Mouse (Mus musculus) embryonic facial prominence, embryonic 10.5 days (tissue): ENCODE measurements around the gene Tmem44. TPM values are rescaled to one million over a fixed set of nuclear protein-coding genes. Genes with fewer than 3 reads are reported as not detected.

Source experiments
- DNase-seq: peaks from one replicate; pipeline ENCODE4 v3.0.0-alpha.2; 2017; ENCODE audit warnings: low spot score
- H3K27ac ChIP-seq: fragments of 300-500 bp; sonication (generic); replicated peaks from 2 replicates; pipeline ENCODE4 v1.5.1; 2016; ENCODE audit warnings: mild to moderate bottlenecking
- H3K27me3 ChIP-seq: fragments of 300-500 bp; sonication (generic); replicated peaks from 2 replicates; pipeline ENCODE4 v1.6.1; 2016; ENCODE audit warnings: low read depth, mild to moderate bottlenecking; ENCODE audit not compliant: poor library complexity, severe bottlenecking
- H3K36me3 ChIP-seq: fragments of 300-500 bp; sonication (generic); replicated peaks from 2 replicates; pipeline ENCODE4 v1.6.1; 2016; ENCODE audit warnings: mild to moderate bottlenecking, moderate library complexity
- H3K4me1 ChIP-seq: fragments of 300-500 bp; sonication (generic); 2 replicates; pipeline ENCODE4 v1.6.1; 2016
- H3K4me3 ChIP-seq: fragments of 300-500 bp; sonication (generic); 2 replicates; pipeline ENCODE4 v1.5.1; 2016; ENCODE audit warnings: mild to moderate bottlenecking, moderate library complexity
- H3K9me3 ChIP-seq: fragments of 300-500 bp; sonication (generic); 2 replicates; pipeline ENCODE4 v1.6.1; 2016; ENCODE audit warnings: mild to moderate bottlenecking
- WGBS: fragments of 180-500 bp; shearing (Covaris S2); methylation state at CpG from one replicate; pipeline ENCODE4 v1.1.7; 2016; 5-methylcytosine and 5-hydroxymethylcytosine counted together
- polyA plus RNA-seq: library from polyadenylated mRNA; unstranded; fragments of >200 nt; fragmentation: Nextera tagmentation; extraction: Ambion mirVana; gene quantifications from 2 replicates; pipeline ENCODE4 v1.2.1, GENCODE M21; 2016

The Tmem44 gene
- 25.1 and 25.2 TPM in 2 replicates for polyA plus RNA-seq

GRCm38 (mm10) chr16:30550748-30551192 is at the start of gene Tmem44:
Tmem44 (minus strand) TSS chr16:30550842.
- Histone ChIP-seq H3K9me3 (peaks cover 11% of the 10 kb centered on the region; the same call in 1 of the 2 replicates), H3K4me1 (peaks cover 21% of the 10 kb centered on the region), H3K27ac (peak within 1 kb of the TSS; percentile 95), H3K36me3 (peaks cover 25% of the 10 kb centered on the region), H3K4me3 (peak within 1 kb of the TSS; percentile 76), H3K27me3 (peaks cover 14% of the 10 kb centered on the region)
- DNase-seq: no peak
- WGBS: 8% methylated on average over 14 of the region's 14 CpGs

GRCm38 (mm10) chr16:30599491-30600268 is 49.0 kb upstream of the Tmem44 start, which contains the start of gene Fam43a:
Fam43a (plus strand) TSS chr16:30599723.
- H3K36me3 ChIP-seq: no peaks in the 10 kb centered on the region
- WGBS: under 1% methylated on average over 63 of the region's 63 CpGs
- H3K4me3 ChIP-seq: peak within 1 kb of the TSS; percentile 82
- peaks cover 51% of the 10 kb centered on the region for H3K27me3 ChIP-seq
- no peaks in the 10 kb centered on the region for H3K9me3 ChIP-seq
- peak; percentile 93 for DNase-seq
- peaks cover 64% of the 10 kb centered on the region for H3K4me1 ChIP-seq
- H3K27ac ChIP-seq: peak within 1 kb of the TSS; percentile 88

GRCm38 (mm10) chr16:30596959-30597681 is 46.5 kb upstream of the Tmem44 start:
- peak; percentile 89 for DNase-seq
- WGBS: 11% methylated on average over 16 of the region's 16 CpGs
- Histone ChIP-seq H3K4me3 (peak overlapping the region; percentile 35; the same call in 1 of the 2 replicates), H3K36me3 (no peaks in the 10 kb centered on the region), H3K9me3 (no peaks in the 10 kb centered on the region), H3K27ac (no peak overlapping the region), H3K27me3 (peaks cover 51% of the 10 kb centered on the region), H3K4me1 (peaks cover 38% of the 10 kb centered on the region)

GRCm38 (mm10) chr16:30595835-30596557 is 45.4 kb upstream of the Tmem44 start:
- Histone ChIP-seq H3K4me1 (peaks cover 27% of the 10 kb centered on the region), H3K4me3 (no peak overlapping the region), H3K27me3 (peaks cover 40% of the 10 kb centered on the region), H3K27ac (no peak overlapping the region), H3K36me3 (no peaks in the 10 kb centered on the region), H3K9me3 (no peaks in the 10 kb centered on the region)
- DNase-seq: no peak
- WGBS: 62% methylated on average over 14 of the region's 14 CpGs

GRCm38 (mm10) chr16:30595356-30595755 is 44.7 kb upstream of the Tmem44 start:
- H3K27me3 ChIP-seq: peaks cover 34% of the 10 kb centered on the region

GRCm38 (mm10) chr16:30591990-30592389 is 41.3 kb upstream of the Tmem44 start:
- no peaks in the 10 kb centered on the region for H3K9me3 ChIP-seq
- 45% methylated on average over 3 of the region's 3 CpGs for WGBS
- peaks cover 17% of the 10 kb centered on the region for H3K27me3 ChIP-seq
- DNase-seq: no peak
- no peak overlapping the region for H3K4me3 ChIP-seq
- H3K36me3 ChIP-seq: no peaks in the 10 kb centered on the region
- peaks cover 7% of the 10 kb centered on the region for H3K4me1 ChIP-seq
- H3K27ac ChIP-seq: no peak overlapping the region

More at GRCm38 (mm10) chr16:30595356-30595755, 44.7 kb upstream of the Tmem44 start:
- H3K9me3 ChIP-seq: no peaks in the 10 kb centered on the region
- H3K27ac ChIP-seq: no peak overlapping the region
- no peak for DNase-seq
- 60% methylated on average over 3 of the region's 3 CpGs for WGBS
- H3K36me3 ChIP-seq: no peaks in the 10 kb centered on the region
- peaks cover 21% of the 10 kb centered on the region for H3K4me1 ChIP-seq
- H3K4me3 ChIP-seq: no peak overlapping the region

GRCm38 (mm10) chr16:30590264-30591209 is 39.9 kb upstream of the Tmem44 start:
- peaks cover 10% of the 10 kb centered on the region for H3K27me3 ChIP-seq
- H3K9me3 ChIP-seq: no peaks in the 10 kb centered on the region
- H3K4me3 ChIP-seq: no peak overlapping the region
- no peak for DNase-seq
- peaks cover 16% of the 10 kb centered on the region for H3K4me1 ChIP-seq
- H3K36me3 ChIP-seq: peaks cover 3% of the 10 kb centered on the region
- 47% methylated on average over 7 of the region's 7 CpGs for WGBS
- H3K27ac ChIP-seq: no peak overlapping the region

GRCm38 (mm10) chr16:30587494-30588327 is 37.1 kb upstream of the Tmem44 start, which contains the start of gene Lsg1:
Lsg1 (minus strand) TSS chr16:30587592.
- Histone ChIP-seq H3K27ac (peak within 1 kb of the TSS; percentile 93), H3K27me3 (no peaks in the 10 kb centered on the region), H3K4me3 (peak within 1 kb of the TSS; percentile 87), H3K4me1 (peaks cover 16% of the 10 kb centered on the region), H3K9me3 (no peaks in the 10 kb centered on the region), H3K36me3 (peaks cover 31% of the 10 kb centered on the region)
- WGBS: 5% methylated on average over 35 of the region's 35 CpGs
- peak; percentile 90 for DNase-seq

- Histone ChIP-seq H3K36me3 (peaks cover 38% of the 10 kb centered on the region), H3K9me3 (no peaks in the 10 kb centered on the region), H3K4me3 (peak overlapping the region; percentile 87), H3K27ac (peak overlapping the region; percentile 93), H3K27me3 (no peaks in the 10 kb centered on the region), H3K4me1 (peaks cover 16% of the 10 kb centered on the region)
- 3% methylated on average over 19 of the region's 19 CpGs for WGBS
- no peak for DNase-seq
These were observed 36.4 kb upstream of the Tmem44 start for GRCm38 (mm10) chr16:30586935-30587493.

GRCm38 (mm10) chr16:30580765-30581164 is 30.1 kb upstream of the Tmem44 start:
- no peak overlapping the region for H3K4me3 ChIP-seq
- no peaks in the 10 kb centered on the region for H3K27me3 ChIP-seq
- DNase-seq: no peak
- H3K27ac ChIP-seq: no peak overlapping the region
- H3K4me1 ChIP-seq: peaks cover 1% of the 10 kb centered on the region; the same call in 1 of the 2 replicates
- no peaks in the 10 kb centered on the region for H3K9me3 ChIP-seq
- peaks cover 100% of the 10 kb centered on the region for H3K36me3 ChIP-seq
- whole genome bisulfite sequencing: 91% methylated on average over 5 of the region's 5 CpGs
